Mouse (Mus musculus) liver, postnatal 0 days (tissue): ENCODE measurements at regions not wholly inside any gene's neighbourhood (a gene's known extent, or its start where the extent isn't known, plus 50 kb on each side); places are given as distances from the start of the nearest gene placed in this dataset.

Experiments used
- ATAC-seq: fragments of 200-750 bp; cut with Nextera tagmentation; 2 replicates; pipeline ENCODE4 v1.8.0; 2017; ENCODE audit warnings: mild to moderate bottlenecking, moderate library complexity
- DNase-seq: peaks from one replicate; pipeline ENCODE4 v3.0.0-alpha.2; 2016
- H3K27ac ChIP-seq: fragments of 300-500 bp; sonication (generic); 2 replicates; pipeline ENCODE4 v1.5.1; 2014; ENCODE audit warnings: antibody characterized with exemption, moderate library complexity, mild to moderate bottlenecking, low read depth
- H3K27me3 ChIP-seq: fragments of 300-500 bp; sonication (generic); 2 replicates; pipeline ENCODE4 v1.6.1; 2014; ENCODE audit warnings: low read length, control low read depth, mixed read lengths; ENCODE audit not compliant: insufficient read depth
- H3K36me3 ChIP-seq: fragments of 300-500 bp; sonication (generic); replicated peaks from 2 replicates; pipeline ENCODE4 v1.6.1; 2014; ENCODE audit warnings: mild to moderate bottlenecking, control low read depth, low read length, moderate library complexity, mixed read lengths; ENCODE audit not compliant: insufficient read depth
- H3K4me1 ChIP-seq: fragments of 300-500 bp; sonication (generic); 2 replicates; pipeline ENCODE4 v1.6.1; 2014; ENCODE audit warnings: antibody characterized with exemption, mild to moderate bottlenecking, control low read depth; ENCODE audit not compliant: insufficient read depth
- H3K4me2 ChIP-seq: fragments of 300-500 bp; sonication (generic); 2 replicates; pipeline ENCODE4 v1.6.1; 2014; ENCODE audit warnings: low read depth, mild to moderate bottlenecking, low read length, moderate library complexity, mixed read lengths
- H3K4me3 ChIP-seq: fragments of 300-500 bp; sonication (generic); 2 replicates; pipeline ENCODE4 v1.5.1; 2014; ENCODE audit warnings: low read depth, low read length
- H3K9ac ChIP-seq: fragments of 300-500 bp; sonication (generic); replicated peaks from 2 replicates; pipeline ENCODE4 v1.6.1; 2014; ENCODE audit warnings: mild to moderate bottlenecking, moderate library complexity
- H3K9me3 ChIP-seq: fragments of 300-500 bp; sonication (generic); 2 replicates; pipeline ENCODE4 v1.6.1; 2016; ENCODE audit warnings: mild to moderate bottlenecking, control low read depth, low read length, mixed read lengths
- CTCF ChIP-seq: sonication (generic); IDR thresholded peaks from 2 replicates; pipeline ENCODE4 v1.5.1; 2016; ENCODE audit warnings: antibody characterized with exemption, low read depth
- EP300 ChIP-seq: IDR thresholded peaks from 2 replicates; pipeline ENCODE4 v1.6.1; 2016; ENCODE audit warnings: antibody characterized with exemption, low read depth, mild to moderate bottlenecking
- WGBS: fragments of 180-500 bp; shearing (Covaris S2); extraction: QIAGEN DNeasy Blood & Tissue Kit; methylation state at CpG from one replicate; pipeline ENCODE4 v1.1.7; 2014; ENCODE audit not compliant: insufficient replicate concordance; 5-methylcytosine and 5-hydroxymethylcytosine counted together

DNA sequence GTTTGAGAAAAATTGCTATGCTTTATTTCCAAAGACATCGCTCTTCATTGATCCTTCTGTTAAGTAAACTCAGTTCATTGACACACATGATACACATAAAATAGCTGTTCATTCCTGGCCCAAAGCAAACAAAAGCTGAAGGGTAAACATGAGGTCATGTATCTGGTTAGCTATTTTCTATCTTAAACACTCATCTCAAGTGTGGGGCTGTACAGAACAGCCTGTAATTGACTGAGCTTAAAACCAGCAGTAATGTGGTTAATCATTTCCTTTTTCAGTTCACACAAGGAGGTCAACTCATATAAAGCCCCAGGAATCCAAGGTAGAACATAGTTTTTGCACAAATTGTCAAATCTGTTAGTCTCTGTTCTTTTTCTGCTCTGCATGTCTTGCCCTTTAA, 94.5 kb downstream of the Cldn17 start:
- Histone ChIP-seq H3K4me1 (no peaks in the 10 kb centered on the region), H3K4me2 (no peak overlapping the region), H3K36me3 (no peaks in the 10 kb centered on the region), H3K9ac (no peak overlapping the region), H3K9me3 (no peaks in the 10 kb centered on the region), H3K27me3 (no peaks in the 10 kb centered on the region), H3K4me3 (no peak overlapping the region), H3K27ac (no peak overlapping the region)
- TF ChIP-seq CTCF (no peak), EP300 (peak; percentile 42; the same call in 1 of the 2 replicates)
- DNase-seq (no peak), ATAC-seq (peak; percentile 99)
- 63% methylated on average over 1 of the region's 1 CpGs for WGBS

DNA sequence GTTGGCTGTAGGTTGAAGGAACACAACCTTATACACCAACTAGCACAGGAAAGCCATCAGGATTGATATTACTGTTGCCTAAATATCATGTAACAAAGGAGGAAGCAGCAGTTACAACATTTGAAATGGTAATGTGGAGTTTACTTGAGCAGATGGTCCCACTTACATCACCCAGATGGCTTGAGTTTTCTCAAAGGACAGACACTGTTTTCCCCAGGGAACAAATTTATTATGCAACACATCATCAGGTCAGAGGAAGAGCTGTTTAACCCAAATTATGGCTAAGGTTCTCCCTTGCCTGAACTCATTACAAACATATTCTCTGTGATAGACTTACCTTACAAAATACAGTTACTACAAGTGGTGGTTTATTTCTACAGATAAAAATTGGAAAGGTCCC, 98.6 kb downstream of the Cldn17 start:
- TF ChIP-seq CTCF (no peak), EP300 (no peak)
- no peaks in the 10 kb centered on the region for H3K9me3 ChIP-seq
- DNase-seq (no peak), ATAC-seq (no peak)
- H3K27me3 ChIP-seq, result no peaks in the 10 kb centered on the region
- no peak overlapping the region for H3K9ac ChIP-seq
- H3K27ac ChIP-seq, result no peak overlapping the region
- H3K4me3 ChIP-seq, result no peak overlapping the region
- H3K4me2 ChIP-seq, result no peak overlapping the region
- H3K36me3 ChIP-seq, result no peaks in the 10 kb centered on the region
- H3K4me1 ChIP-seq, result no peaks in the 10 kb centered on the region

DNA sequence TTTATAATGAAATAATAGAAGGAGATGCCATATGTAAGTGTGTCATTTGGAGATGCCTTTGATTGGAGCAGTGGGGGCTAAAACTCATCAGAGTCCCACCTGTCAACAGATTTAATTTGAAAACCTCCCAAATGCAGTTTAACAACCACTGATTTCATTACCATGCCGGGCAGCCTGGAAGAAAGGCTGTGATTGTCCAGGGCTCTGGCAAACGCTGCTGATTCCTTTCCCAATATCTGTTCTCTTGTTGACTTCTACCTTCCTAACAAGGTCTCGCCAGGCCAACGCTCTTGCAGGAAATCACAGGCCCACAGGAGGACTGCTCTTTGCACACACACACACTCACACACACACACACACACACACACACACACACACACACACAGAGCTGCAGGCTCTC, 102.4 kb downstream of the Cldn17 start:
- TF ChIP-seq EP300 (no peak), CTCF (no peak)
- Histone ChIP-seq H3K9me3 (no peaks in the 10 kb centered on the region), H3K4me2 (no peak overlapping the region), H3K4me1 (no peaks in the 10 kb centered on the region), H3K27me3 (no peaks in the 10 kb centered on the region), H3K9ac (no peak overlapping the region), H3K27ac (no peak overlapping the region), H3K36me3 (no peaks in the 10 kb centered on the region), H3K4me3 (no peak overlapping the region)
- ATAC-seq, result no peak
- DNase-seq, result no peak
- WGBS, result 61% methylated on average over 4 of the region's 4 CpGs

DNA sequence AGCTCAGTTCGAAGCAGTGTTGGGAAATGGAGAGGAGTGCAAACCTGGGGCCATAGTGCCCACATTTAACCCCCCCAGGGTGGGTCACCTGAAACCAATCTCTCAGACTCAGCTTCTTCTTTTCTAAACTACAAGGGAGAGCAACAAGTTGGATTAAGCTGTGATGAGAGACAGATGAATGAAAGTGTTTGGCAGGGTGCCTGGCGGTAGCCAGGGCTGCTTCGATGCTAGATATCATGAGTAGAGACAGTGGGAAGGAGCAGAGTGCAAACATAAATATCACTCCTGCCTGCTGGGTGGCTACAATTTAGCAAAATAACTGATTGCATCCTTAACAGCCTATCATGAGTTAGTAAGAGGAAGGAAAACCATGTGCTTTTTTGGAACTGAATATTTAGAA, 106.9 kb downstream of the Cldn17 start:
- H3K4me3 ChIP-seq, result no peak overlapping the region
- no peak overlapping the region for H3K4me2 ChIP-seq
- DNase-seq (no peak), ATAC-seq (no peak)
- H3K27me3 ChIP-seq, result no peaks in the 10 kb centered on the region
- no peak overlapping the region for H3K27ac ChIP-seq
- H3K4me1 ChIP-seq, result no peaks in the 10 kb centered on the region
- H3K36me3 ChIP-seq, result no peaks in the 10 kb centered on the region
- no peak for TF ChIP-seq EP300
- TF ChIP-seq CTCF, result no peak
- H3K9ac ChIP-seq, result no peak overlapping the region
- H3K9me3 ChIP-seq, result no peaks in the 10 kb centered on the region
- 70% methylated on average over 3 of the region's 3 CpGs for WGBS

DNA sequence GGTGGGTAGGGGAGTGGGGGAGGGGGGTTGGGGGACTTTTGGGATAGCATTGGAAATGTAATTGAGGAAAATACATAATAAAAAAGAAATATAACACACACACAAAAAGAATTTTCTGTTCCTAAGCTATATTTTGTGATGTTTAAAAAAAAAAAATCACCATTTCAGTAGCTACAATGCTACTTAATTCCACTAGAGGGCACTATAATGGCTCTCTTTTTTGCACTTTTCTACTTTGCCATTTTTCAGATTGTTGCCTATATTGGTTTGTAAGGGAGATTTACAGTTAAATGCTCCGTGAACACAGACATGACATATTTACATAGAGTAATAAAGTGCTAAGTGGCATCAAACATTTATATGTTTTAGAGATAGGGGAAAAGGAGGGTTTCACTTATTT, 102.7 kb upstream of the Grik1 start:
- no peak overlapping the region for H3K4me3 ChIP-seq
- H3K9me3 ChIP-seq, result no peaks in the 10 kb centered on the region
- H3K27ac ChIP-seq, result no peak overlapping the region
- no peak for DNase-seq
- H3K36me3 ChIP-seq, result no peaks in the 10 kb centered on the region
- no peaks in the 10 kb centered on the region for H3K27me3 ChIP-seq
- H3K4me1 ChIP-seq, result no peaks in the 10 kb centered on the region
- ATAC-seq, result no peak
- no peak overlapping the region for H3K4me2 ChIP-seq
- TF ChIP-seq CTCF (peak; percentile 55), EP300 (no peak)
- H3K9ac ChIP-seq, result no peak overlapping the region
- 30% methylated on average over 1 of the region's 1 CpGs for WGBS

DNA sequence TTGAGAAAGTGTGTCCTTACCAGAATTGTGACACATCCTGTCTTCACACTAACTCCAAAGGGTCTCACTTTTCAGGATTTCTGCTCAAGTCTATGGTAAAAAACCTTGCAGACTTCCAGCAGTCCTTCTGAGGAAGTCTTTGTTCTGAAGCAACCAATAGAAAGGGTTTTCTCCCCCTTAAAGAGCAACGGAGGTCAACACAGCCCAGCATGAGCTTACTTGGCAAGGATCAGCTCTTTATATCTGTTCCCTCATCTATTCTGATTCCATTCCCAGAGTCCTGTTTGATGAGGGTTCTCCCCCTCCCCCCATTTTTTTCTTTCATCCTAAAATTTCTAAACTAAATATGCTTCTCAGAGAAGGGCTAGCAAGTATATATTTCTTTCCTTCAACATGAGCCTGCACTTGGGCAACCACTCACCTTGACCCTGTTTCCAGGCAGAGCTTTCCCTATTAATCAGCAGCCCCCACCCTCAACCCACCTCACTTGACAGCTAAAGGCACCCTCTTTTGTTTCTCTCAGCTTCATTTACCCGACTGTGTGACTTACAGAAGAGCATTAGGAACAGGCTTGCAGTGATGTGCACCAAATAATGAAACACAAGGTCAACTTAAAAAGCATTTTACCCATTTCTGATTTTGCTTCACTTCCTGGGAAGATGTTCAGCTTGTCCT, 91.7 kb upstream of the Grik1 start:
- Histone ChIP-seq H3K36me3 (no peaks in the 10 kb centered on the region), H3K4me3 (no peak overlapping the region), H3K9ac (no peak overlapping the region), H3K27ac (no peak overlapping the region), H3K9me3 (no peaks in the 10 kb centered on the region), H3K4me1 (no peaks in the 10 kb centered on the region), H3K4me2 (no peak overlapping the region), H3K27me3 (no peaks in the 10 kb centered on the region)
- no peak for ATAC-seq
- WGBS, result 15% methylated on average over 2 of the region's 2 CpGs
- no peak for DNase-seq
- no peak for TF ChIP-seq CTCF
- no peak for TF ChIP-seq EP300

DNA sequence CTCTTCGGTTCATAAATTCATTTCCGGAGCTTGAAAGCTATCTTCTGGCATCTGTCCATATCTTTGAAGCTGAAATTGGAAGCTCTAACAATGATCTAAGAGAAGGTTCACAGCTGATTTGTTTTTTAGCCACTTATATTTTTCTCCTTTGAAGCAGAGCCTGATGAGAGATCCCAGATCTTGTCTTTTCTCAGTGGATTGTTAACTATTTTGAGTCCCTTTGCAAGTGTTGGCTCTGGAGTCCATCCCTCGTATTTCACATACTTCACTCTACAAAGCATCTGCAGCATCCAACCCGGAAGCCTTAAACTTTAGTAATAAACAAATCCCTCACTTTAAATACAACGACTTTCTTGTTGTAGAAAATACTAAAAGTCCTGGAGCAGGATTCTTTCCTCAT, 85.6 kb upstream of the Grik1 start:
- 66% methylated on average over 5 of the region's 5 CpGs for WGBS
- H3K4me3 ChIP-seq, result no peak overlapping the region
- no peak for TF ChIP-seq CTCF
- no peak for TF ChIP-seq EP300
- H3K9me3 ChIP-seq, result no peaks in the 10 kb centered on the region
- H3K27ac ChIP-seq, result no peak overlapping the region
- no peaks in the 10 kb centered on the region for H3K4me1 ChIP-seq
- H3K27me3 ChIP-seq, result no peaks in the 10 kb centered on the region
- DNase-seq (no peak), ATAC-seq (no peak)
- H3K9ac ChIP-seq, result no peak overlapping the region
- no peaks in the 10 kb centered on the region for H3K36me3 ChIP-seq
- H3K4me2 ChIP-seq, result no peak overlapping the region
